Mouse (Mus musculus) midbrain, embryonic 10.5 days (tissue): ENCODE measurements at regions not wholly inside any gene's neighbourhood (a gene's known extent, or its start where the extent isn't known, plus 50 kb on each side); places are given as distances from the start of the nearest gene placed in this dataset.

Source experiments
- DNase-seq: peaks from one replicate; pipeline ENCODE4 v3.0.0-alpha.2; 2017; ENCODE audit warnings: low spot score
- H3K27ac ChIP-seq: fragments of 300-500 bp; sonication (generic); replicated peaks from 2 replicates; pipeline ENCODE4 v1.5.1; 2016; ENCODE audit warnings: mild to moderate bottlenecking
- H3K27me3 ChIP-seq: fragments of 300-500 bp; sonication (generic); 2 replicates; pipeline ENCODE4 v1.6.1; 2016; ENCODE audit warnings: low read depth, mild to moderate bottlenecking; ENCODE audit not compliant: poor library complexity, severe bottlenecking
- H3K36me3 ChIP-seq: fragments of 300-500 bp; sonication (generic); 2 replicates; pipeline ENCODE4 v1.6.1; 2016; ENCODE audit warnings: mild to moderate bottlenecking, moderate library complexity
- H3K4me1 ChIP-seq: fragments of 300-500 bp; sonication (generic); 2 replicates; pipeline ENCODE4 v1.6.1; 2016
- H3K4me3 ChIP-seq: fragments of 300-500 bp; sonication (generic); 2 replicates; pipeline ENCODE4 v1.5.1; 2016; ENCODE audit warnings: mild to moderate bottlenecking, moderate library complexity
- H3K9me3 ChIP-seq: fragments of 300-500 bp; sonication (generic); replicated peaks from 2 replicates; pipeline ENCODE4 v1.6.1; 2016; ENCODE audit warnings: mild to moderate bottlenecking
- WGBS: fragments of 180-500 bp; shearing (Covaris S2); methylation state at CpG from one replicate; pipeline ENCODE4 v1.1.7; 2016; 5-methylcytosine and 5-hydroxymethylcytosine counted together

- Histone ChIP-seq H3K27me3 (no peaks in the 10 kb centered on the region), H3K27ac (no peak overlapping the region), H3K9me3 (no peaks in the 10 kb centered on the region), H3K36me3 (no peaks in the 10 kb centered on the region), H3K4me3 (no peak overlapping the region), H3K4me1 (no peaks in the 10 kb centered on the region)
- no peak for DNase-seq
- 85% methylated on average over 3 of the region's 3 CpGs for WGBS
Observed at GRCm38 (mm10) chr8:31755737-31756136, 1672.8 kb upstream of the 5930422O12Rik start.

DNA sequence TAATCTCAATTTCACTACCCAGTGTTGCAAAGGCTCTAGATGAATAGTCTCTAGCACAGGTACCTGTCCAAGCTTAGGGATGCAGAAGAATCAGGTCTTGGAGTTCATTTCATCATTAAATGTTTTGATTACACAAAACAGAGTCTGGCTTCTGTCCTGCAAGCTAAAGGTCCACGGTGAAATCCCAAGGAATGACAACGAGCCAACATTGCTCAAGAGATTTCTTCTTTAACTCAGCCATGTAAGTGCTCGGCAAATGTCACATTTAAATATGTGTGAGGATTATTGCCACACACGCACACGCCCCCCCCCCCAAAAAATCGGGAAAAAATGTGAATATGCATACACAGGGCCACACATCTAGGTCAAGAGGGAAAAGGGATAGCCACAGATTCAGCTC lies 1666.4 kb upstream of the 5930422O12Rik start:
- no peaks in the 10 kb centered on the region for H3K36me3 ChIP-seq
- H3K27me3 ChIP-seq = no peaks in the 10 kb centered on the region
- DNase-seq = no peak
- no peaks in the 10 kb centered on the region for H3K4me1 ChIP-seq
- H3K9me3 ChIP-seq = no peaks in the 10 kb centered on the region
- no peak overlapping the region for H3K4me3 ChIP-seq
- WGBS = 87% methylated on average over 6 of the region's 6 CpGs
- no peak overlapping the region for H3K27ac ChIP-seq
